Mouse (Mus musculus) kidney, embryonic 14.5 days (tissue): ENCODE measurements around the gene Hvcn1. TPM values are rescaled to one million over a fixed set of nuclear protein-coding genes. Genes with fewer than 3 reads are reported as not detected.

Source experiments
- ATAC-seq: fragments of 200-750 bp; cut with Nextera tagmentation; 2 replicates; pipeline ENCODE4 v1.8.0; 2017; ENCODE audit warnings: moderate number of reproducible peaks, mild to moderate bottlenecking, moderate TSS enrichment, moderate library complexity; ENCODE audit not compliant: low FRiP score, low TSS enrichment
- H3K27ac ChIP-seq: fragments of 300-500 bp; sonication (generic); 2 replicates; pipeline ENCODE4 v1.5.1; 2014; ENCODE audit warnings: low read depth, mild to moderate bottlenecking, low read length, moderate library complexity, mixed read lengths
- H3K27me3 ChIP-seq: fragments of 300-500 bp; sonication (generic); 2 replicates; pipeline ENCODE4 v1.6.1; 2014; ENCODE audit warnings: mild to moderate bottlenecking, low read length; ENCODE audit not compliant: control insufficient read depth, insufficient read depth
- H3K36me3 ChIP-seq: fragments of 300-500 bp; sonication (generic); 2 replicates; pipeline ENCODE4 v1.6.1; 2014; ENCODE audit warnings: low read length, mixed read lengths; ENCODE audit not compliant: control insufficient read depth, insufficient read depth
- H3K4me1 ChIP-seq: fragments of 300-500 bp; sonication (generic); 2 replicates; pipeline ENCODE4 v1.6.1; 2014; ENCODE audit warnings: low read length, mixed read lengths; ENCODE audit not compliant: control insufficient read depth, insufficient read depth
- H3K4me2 ChIP-seq: fragments of 300-500 bp; sonication (generic); replicated peaks from 2 replicates; pipeline ENCODE4 v1.6.1; 2014; ENCODE audit warnings: low read depth, mild to moderate bottlenecking, low read length
- H3K4me3 ChIP-seq: fragments of 300-500 bp; sonication (generic); 2 replicates; pipeline ENCODE4 v1.5.1; 2014; ENCODE audit warnings: mild to moderate bottlenecking, low read length
- H3K9ac ChIP-seq: fragments of 300-500 bp; sonication (generic); 2 replicates; pipeline ENCODE4 v1.6.1; 2014; ENCODE audit warnings: low read depth, mild to moderate bottlenecking, low read length, moderate library complexity
- H3K9me3 ChIP-seq: fragments of 300-500 bp; sonication (generic); 2 replicates; pipeline ENCODE4 v1.6.1; 2016; ENCODE audit warnings: low read length; ENCODE audit not compliant: control insufficient read depth
- WGBS: fragments of 180-500 bp; shearing (Covaris S2); extraction: QIAGEN DNeasy Blood & Tissue Kit; methylation state at CpG from one replicate; pipeline ENCODE4 v1.1.7; 2014; 5-methylcytosine and 5-hydroxymethylcytosine counted together
- polyA plus RNA-seq: library from polyadenylated mRNA; unstranded; fragments of >200 nt; fragmentation: Nextera tagmentation; extraction: Ambion mirVana; gene quantifications from 2 replicates; pipeline ENCODE4 v1.2.1, GENCODE M21; 2014

Gene Hvcn1
- polyA plus RNA-seq, result 12.7 TPM in 2 replicates

DNA sequence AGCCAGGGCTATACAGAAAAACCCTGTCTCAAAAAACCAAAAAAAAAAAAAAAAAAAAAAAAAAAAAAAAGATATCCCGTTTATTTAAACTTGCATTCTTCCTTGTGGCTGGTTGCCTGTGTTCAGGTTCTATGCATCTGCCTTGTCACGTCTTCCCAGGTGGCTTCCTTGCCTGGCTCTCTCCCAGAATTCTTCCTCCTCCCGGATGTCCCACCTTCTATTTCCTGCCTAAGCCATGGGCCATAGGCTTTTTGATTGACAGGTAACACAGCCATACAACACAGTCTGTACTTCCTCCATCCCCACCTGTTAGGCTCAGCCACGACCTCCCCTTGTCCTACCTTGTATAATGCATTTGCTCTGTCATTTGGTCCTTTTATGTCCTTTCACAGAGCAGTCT is at the start of gene Hvcn1:
Gene Hvcn1 (plus strand): TSS at position 330 of the 400 bp plus-strand sequence.
- WGBS, result 72% methylated on average over 4 of the region's 4 CpGs
- no peaks in the 10 kb centered on the region for H3K9me3 ChIP-seq

DNA sequence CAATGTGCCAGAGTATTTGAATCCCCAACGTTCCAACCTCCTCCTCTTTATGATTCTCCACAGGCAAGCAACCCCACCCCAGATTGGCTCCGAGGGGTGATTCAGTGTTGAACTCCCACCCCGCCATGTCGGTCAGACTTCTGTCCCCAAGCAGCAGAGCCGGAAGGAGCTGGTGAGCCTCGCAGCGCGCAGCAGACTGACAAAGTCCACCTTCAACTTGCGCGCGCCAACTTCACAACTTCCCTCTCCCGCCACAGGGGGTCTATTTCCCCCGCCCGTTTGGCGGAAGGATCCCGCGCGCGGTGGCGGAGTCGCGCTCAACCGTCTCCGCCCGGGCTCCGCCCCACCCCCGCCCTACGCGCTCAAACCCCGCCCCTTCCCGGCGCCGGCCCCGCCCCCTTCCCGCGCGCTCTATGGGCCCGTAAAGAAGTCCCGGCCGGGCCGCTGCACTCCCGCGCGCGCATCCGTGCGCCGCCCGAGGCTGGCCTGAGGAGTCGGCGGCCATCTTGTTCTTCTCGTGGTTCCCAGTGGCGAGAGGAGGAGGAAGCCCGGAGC is 48.7 kb upstream of the Hvcn1 start, which contains the start of gene Ppp1cc:
Gene Ppp1cc (plus strand): TSS at position 452 of the 555 bp plus-strand sequence.
- peak; percentile 91 for ATAC-seq
- Histone ChIP-seq H3K27ac (peak within 1 kb of the TSS; percentile 92), H3K36me3 (peaks cover 23% of the 10 kb centered on the region), H3K9me3 (no peaks in the 10 kb centered on the region), H3K4me3 (peak within 1 kb of the TSS; percentile 86), H3K4me2 (peak within 1 kb of the TSS; percentile 76), H3K9ac (peak within 1 kb of the TSS; percentile 97), H3K27me3 (no peaks in the 10 kb centered on the region), H3K4me1 (peaks cover 41% of the 10 kb centered on the region)
- under 1% methylated on average over 53 of the region's 54 CpGs for WGBS

More for the DNA sequence above, at the start of gene Hvcn1:
- H3K4me1 ChIP-seq, result peaks cover 15% of the 10 kb centered on the region
- no peaks in the 10 kb centered on the region for H3K27me3 ChIP-seq
- no peaks in the 10 kb centered on the region for H3K36me3 ChIP-seq
- ATAC-seq, result no peak
- H3K9ac ChIP-seq, result no peak within 1 kb of the TSS
- no peak within 1 kb of the TSS for H3K4me3 ChIP-seq
- no peak within 1 kb of the TSS for H3K4me2 ChIP-seq
- no peak within 1 kb of the TSS for H3K27ac ChIP-seq

DNA sequence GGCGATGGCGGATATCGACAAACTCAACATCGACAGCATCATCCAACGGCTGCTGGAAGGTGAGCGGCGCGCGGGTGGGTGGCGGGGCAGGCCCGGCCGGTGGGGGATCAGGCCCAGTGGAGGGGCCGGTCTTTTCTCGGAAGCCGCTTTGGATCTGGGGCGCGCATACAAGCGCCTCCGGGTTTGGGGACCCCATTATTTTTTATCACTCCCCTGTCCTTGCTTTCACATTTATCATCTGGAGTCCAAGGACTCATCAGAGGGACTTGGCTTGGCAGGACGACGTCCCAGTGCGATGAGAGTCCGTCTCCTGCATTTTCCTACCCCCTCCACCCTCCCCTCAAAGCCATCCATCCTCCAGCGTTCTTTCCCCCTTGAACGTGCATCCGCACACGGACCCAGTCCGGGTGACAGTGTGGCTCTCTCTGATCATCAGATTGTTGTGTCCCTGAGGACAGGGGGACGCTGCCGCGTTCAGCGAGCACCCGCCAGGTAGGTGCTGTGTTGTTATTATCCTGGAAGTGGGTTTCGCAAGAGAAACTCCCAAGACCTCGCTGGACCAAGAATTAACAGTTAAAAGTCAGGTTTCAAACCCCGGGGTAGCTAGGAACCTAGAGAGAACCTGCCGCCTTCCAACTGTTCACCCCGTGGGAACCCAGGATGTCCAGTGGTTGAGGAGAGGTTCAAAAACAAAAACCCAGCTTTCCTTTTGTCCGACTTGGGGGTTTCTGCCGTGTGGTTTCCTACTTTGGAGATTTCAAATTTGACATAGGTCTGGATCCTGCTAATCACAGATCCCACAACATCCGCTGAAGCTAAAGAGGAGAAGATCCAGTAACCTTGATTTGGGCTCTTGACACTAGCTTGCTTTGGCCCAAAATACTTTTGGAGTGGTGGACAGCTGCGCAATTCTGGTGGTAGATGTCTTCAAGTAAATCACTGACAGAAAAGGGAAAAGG is 47.8 kb upstream of the Hvcn1 start:
- peaks cover 32% of the 10 kb centered on the region for H3K36me3 ChIP-seq
- ATAC-seq, result 0 out of 2 replicates have a peak, but pooled peaks have one; percentile 11
- 2% methylated on average over 32 of the region's 42 CpGs for WGBS
- H3K27ac ChIP-seq, result peak overlapping the region; percentile 44; the same call in 1 of the 2 replicates
- peak overlapping the region; percentile 76 for H3K4me2 ChIP-seq
- peaks cover 50% of the 10 kb centered on the region for H3K4me1 ChIP-seq
- peak overlapping the region; percentile 97 for H3K9ac ChIP-seq
- H3K9me3 ChIP-seq, result no peaks in the 10 kb centered on the region
- peak overlapping the region; percentile 86 for H3K4me3 ChIP-seq
- no peaks in the 10 kb centered on the region for H3K27me3 ChIP-seq

DNA sequence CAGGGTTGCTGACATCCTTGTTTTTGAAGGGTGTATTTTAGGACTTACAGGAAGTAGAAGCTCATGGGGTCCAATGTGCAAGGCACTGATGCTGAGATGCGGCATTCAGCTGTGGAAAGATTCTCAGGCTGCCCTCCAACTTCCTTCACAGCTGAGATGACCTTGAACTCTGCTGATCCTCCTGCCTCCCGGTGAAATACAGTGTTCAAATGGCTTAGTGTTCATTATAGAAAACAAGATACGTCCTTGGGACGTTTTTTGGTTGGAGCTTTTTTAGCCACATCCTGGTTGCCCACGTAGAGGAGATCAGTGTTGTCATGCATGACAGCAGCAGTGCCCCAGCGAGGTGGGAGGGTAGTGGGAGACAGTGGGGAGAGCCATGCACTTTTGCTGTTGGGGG is 43.4 kb upstream of the Hvcn1 start:
- Histone ChIP-seq H3K9ac (0 out of 2 replicates have a peak overlapping the region, but pooled peaks have one; percentile 45), H3K4me3 (no peak overlapping the region), H3K36me3 (peaks cover 75% of the 10 kb centered on the region), H3K27ac (no peak overlapping the region), H3K27me3 (no peaks in the 10 kb centered on the region), H3K4me1 (peaks cover 67% of the 10 kb centered on the region), H3K9me3 (no peaks in the 10 kb centered on the region), H3K4me2 (no peak overlapping the region)
- ATAC-seq, result no peak
- WGBS, result 25% methylated on average over 6 of the region's 6 CpGs

DNA sequence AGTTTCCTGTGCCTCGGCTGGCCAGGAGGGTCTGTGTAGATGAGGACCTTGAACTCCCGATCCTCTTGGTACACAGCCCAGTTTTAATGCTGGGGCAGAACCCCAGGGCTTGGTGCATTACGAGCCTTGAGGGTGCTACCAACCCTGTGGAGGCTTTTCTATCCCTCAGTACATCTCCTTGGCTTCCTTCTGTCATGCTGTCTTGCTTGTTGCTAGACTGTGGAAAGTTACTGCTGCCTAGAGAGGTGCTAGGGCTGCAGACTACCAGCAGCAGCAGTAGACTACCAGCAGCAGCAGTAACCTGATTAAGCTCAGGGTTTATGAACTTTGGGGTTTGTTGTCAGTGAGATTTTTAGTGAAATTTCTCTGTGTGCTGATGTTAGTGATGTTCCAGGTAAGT is 42.6 kb upstream of the Hvcn1 start:
- 73% methylated on average over 3 of the region's 3 CpGs for WGBS
- Histone ChIP-seq H3K36me3 (peaks cover 83% of the 10 kb centered on the region), H3K4me2 (no peak overlapping the region), H3K9ac (no peak overlapping the region), H3K4me1 (peaks cover 67% of the 10 kb centered on the region), H3K4me3 (no peak overlapping the region), H3K27ac (no peak overlapping the region), H3K9me3 (no peaks in the 10 kb centered on the region), H3K27me3 (no peaks in the 10 kb centered on the region)
- ATAC-seq, result no peak

DNA sequence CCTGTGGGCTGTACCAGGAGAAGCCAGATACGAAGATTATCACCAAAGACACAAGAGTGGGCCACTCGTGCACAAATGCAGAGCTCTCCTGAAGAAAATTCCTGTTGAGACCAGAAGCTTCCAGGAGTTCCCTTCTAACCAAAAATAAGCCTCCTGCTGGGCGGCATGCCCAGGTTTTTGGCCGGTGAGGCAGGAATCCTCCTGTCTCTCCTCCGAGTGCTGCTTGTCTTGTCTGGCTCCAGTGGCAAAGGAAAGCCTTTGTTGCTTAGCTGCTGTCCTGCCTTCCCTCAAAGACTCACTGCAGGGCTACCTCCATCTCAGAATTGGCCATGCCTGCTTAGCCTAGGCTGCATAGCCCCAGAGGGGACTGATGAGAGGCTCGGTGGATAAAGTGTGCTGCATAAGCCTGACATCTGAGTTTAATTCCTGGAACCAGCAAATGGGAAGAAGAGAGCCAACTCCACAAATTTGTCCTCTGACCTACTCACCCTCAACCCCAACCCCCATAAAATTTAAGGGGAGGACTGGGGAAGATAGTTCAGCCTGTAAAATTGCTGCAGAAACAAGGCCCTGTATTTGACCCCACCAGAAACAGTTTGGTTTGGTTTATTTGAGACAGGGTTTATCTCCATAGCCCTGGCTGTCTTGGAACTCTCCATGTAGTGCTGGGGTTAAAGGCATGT is 41.2 kb upstream of the Hvcn1 start:
- H3K9me3 ChIP-seq, result no peaks in the 10 kb centered on the region
- 59% methylated on average over 6 of the region's 6 CpGs for WGBS
- H3K4me2 ChIP-seq, result no peak overlapping the region
- no peak overlapping the region for H3K9ac ChIP-seq
- ATAC-seq, result no peak
- H3K27me3 ChIP-seq, result no peaks in the 10 kb centered on the region
- H3K27ac ChIP-seq, result no peak overlapping the region
- no peak overlapping the region for H3K4me3 ChIP-seq
- H3K36me3 ChIP-seq, result peaks cover 96% of the 10 kb centered on the region
- peaks cover 57% of the 10 kb centered on the region for H3K4me1 ChIP-seq

DNA sequence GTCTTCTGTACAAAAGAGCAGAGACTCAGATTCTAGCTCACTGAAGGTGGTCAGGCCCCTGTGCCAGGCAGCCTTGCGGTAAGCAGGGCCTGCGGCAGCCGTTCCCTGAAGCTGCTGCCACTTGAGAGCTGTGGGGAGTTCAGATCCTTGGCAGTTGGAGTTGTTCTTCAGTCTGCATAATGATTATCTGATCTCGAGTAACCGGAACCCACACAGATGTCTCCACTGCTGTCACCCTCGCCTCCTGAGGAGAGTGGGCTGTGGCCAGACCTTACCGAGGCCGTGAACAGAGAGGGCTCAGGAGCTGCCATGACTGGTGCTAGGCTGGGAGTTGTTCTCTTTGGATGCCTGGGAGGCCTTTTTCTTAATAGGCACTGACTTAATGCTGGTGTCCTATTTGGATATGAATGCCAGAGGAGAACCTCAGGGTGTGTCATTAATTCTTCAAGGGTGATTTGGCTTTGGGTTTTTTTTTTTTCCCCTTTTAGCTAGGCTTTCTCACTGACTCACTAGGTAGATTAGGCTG is 39.9 kb upstream of the Hvcn1 start:
- WGBS, result 35% methylated on average over 8 of the region's 8 CpGs
- no peaks in the 10 kb centered on the region for H3K27me3 ChIP-seq
- H3K27ac ChIP-seq, result no peak overlapping the region
- H3K9ac ChIP-seq, result no peak overlapping the region
- H3K4me1 ChIP-seq, result peaks cover 44% of the 10 kb centered on the region
- no peak for ATAC-seq
- peaks cover 96% of the 10 kb centered on the region for H3K36me3 ChIP-seq
- H3K9me3 ChIP-seq, result no peaks in the 10 kb centered on the region
- H3K4me3 ChIP-seq, result no peak overlapping the region
- no peak overlapping the region for H3K4me2 ChIP-seq

DNA sequence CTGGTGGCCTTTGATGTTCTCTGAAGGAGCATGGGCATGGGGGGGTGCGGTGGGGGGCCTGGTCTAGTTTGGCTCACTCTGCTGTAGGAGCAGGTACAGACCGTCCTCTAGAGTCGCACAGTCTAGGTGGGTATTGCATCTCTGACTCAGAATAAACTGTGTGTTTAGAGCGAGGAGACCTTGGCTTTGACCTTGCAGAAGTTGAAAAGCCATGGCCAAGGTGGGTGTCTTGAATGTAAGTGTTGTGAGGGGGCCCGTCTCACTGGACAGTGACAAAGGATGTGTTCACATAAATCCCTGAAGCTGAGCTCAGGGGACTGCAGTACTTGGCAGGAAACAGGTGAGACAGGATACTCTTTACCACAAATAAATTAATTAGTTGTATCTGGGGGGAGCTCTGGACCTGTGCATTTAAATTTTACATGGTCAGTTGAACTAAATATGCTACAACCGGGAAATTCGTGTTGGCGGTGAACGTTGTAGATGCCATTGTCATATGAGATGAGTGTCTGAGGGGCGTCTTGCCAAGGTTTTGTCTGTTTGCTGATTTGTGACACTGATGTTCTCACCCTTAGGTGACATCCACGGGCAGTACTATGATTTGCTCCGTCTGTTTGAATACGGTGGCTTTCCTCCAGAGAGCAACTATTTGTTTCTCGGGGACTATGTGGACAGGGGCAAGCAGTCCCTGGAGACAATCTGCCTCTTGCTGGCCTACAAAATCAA is 38.1 kb upstream of the Hvcn1 start:
- no peaks in the 10 kb centered on the region for H3K9me3 ChIP-seq
- ATAC-seq, result no peak
- 86% methylated on average over 14 of the region's 14 CpGs for WGBS
- no peak overlapping the region for H3K27ac ChIP-seq
- peaks cover 27% of the 10 kb centered on the region for H3K4me1 ChIP-seq
- H3K27me3 ChIP-seq, result no peaks in the 10 kb centered on the region
- H3K4me2 ChIP-seq, result no peak overlapping the region
- H3K36me3 ChIP-seq, result peaks cover 99% of the 10 kb centered on the region
- H3K9ac ChIP-seq, result no peak overlapping the region
- H3K4me3 ChIP-seq, result no peak overlapping the region
